Mouse (Mus musculus) left cerebral cortex, postnatal 4 days (tissue): ENCODE data around the gene 4930519P11Rik. TPM values are rescaled to one million over a fixed set of nuclear protein-coding genes. Genes with fewer than 3 reads are reported as not detected.
A peak's percentile ranks its signal among the peaks of the same experiment; 100 is the strongest.

Experiments used
- DNase-seq: peaks from one replicate; pipeline ENCODE4 v3.0.0-alpha.2; 2022
- intact Hi-C: fragments of 180-260 bp; cut with DNase I; formaldehyde crosslinking; loops from one replicate; pipeline ENCODE4 v1.15.1; 2025
- total RNA-seq, 2 experiments: library from RNA; stranded (reverse); gene quantifications; 2 replicates each; pipeline ENCODE4 v1.2.3; 2021

Gene 4930519P11Rik
- total RNA-seq, 2 experiments from 2014 or later: not detected

GRCm38 (mm10) chr2:154584931-154585601 lies 28.2 kb downstream of the 4930519P11Rik start:
- peak; percentile 72 for DNase-seq
- intact Hi-C loops: no loop called here

GRCm38 (mm10) chr2:154583906-154584872 lies 29.0 kb downstream of the 4930519P11Rik start:
- intact Hi-C loops: no loop called here
- peak; percentile 92 for DNase-seq

GRCm38 (mm10) chr2:154581421-154581820 lies 31.8 kb downstream of the 4930519P11Rik start:
- no peak for DNase-seq
- intact Hi-C loops: no loop called here

- intact Hi-C loops: no loop called here
- no peak for DNase-seq
Observed at GRCm38 (mm10) chr2:154580586-154580985, 32.7 kb downstream of the 4930519P11Rik start.

GRCm38 (mm10) chr2:154577744-154578067 lies 35.5 kb downstream of the 4930519P11Rik start:
- no peak for DNase-seq
- intact Hi-C loops: no loop called here

- intact Hi-C loops: no loop called here
- peak; percentile 36 for DNase-seq
Observed at GRCm38 (mm10) chr2:154576876-154577743, 36.1 kb downstream of the 4930519P11Rik start.

GRCm38 (mm10) chr2:154574271-154574670 lies 39.0 kb downstream of the 4930519P11Rik start:
- intact Hi-C loops: no loop called here

GRCm38 (mm10) chr2:154572996-154573395 lies 40.2 kb downstream of the 4930519P11Rik start:
- DNase-seq: peak; percentile 61
- intact Hi-C loops: no loop called here

More at GRCm38 (mm10) chr2:154574271-154574670, 39.0 kb downstream of the 4930519P11Rik start:
- peak; percentile 75 for DNase-seq

GRCm38 (mm10) chr2:154571976-154572375 lies 41.3 kb downstream of the 4930519P11Rik start:
- no peak for DNase-seq
- intact Hi-C loops: no loop called here

- DNase-seq: no peak
- intact Hi-C loops: no loop called here
Observed at GRCm38 (mm10) chr2:154571266-154571665, 42.0 kb downstream of the 4930519P11Rik start.

GRCm38 (mm10) chr2:154570666-154571065 lies 42.6 kb downstream of the 4930519P11Rik start:
- no peak for DNase-seq
- intact Hi-C loops: no loop called here

GRCm38 (mm10) chr2:154569836-154570286 lies 43.4 kb downstream of the 4930519P11Rik start, which contains the start of gene E2f1:
Gene E2f1, minus strand, starts transcription at chr2:154569892.
- DNase-seq: peak; percentile 98
- intact Hi-C loops: no loop called here

- intact Hi-C loops: no loop called here
- peak; percentile 64 for DNase-seq
Observed at GRCm38 (mm10) chr2:154569071-154569748, 44.0 kb downstream of the 4930519P11Rik start.

GRCm38 (mm10) chr2:154568329-154569070 lies 44.7 kb downstream of the 4930519P11Rik start:
- intact Hi-C loops: no loop called here
- peak; percentile 80 for DNase-seq

- intact Hi-C loops: no loop called here
Observed at GRCm38 (mm10) chr2:154567766-154568165, 45.5 kb downstream of the 4930519P11Rik start.

GRCm38 (mm10) chr2:154566641-154567040 lies 46.6 kb downstream of the 4930519P11Rik start:
- no peak for DNase-seq
- intact Hi-C loops: no loop called here

More at GRCm38 (mm10) chr2:154567766-154568165, 45.5 kb downstream of the 4930519P11Rik start:
- no peak for DNase-seq

- intact Hi-C loops: no loop called here
- DNase-seq: peak; percentile 78
Observed at GRCm38 (mm10) chr2:154565562-154565961, 47.7 kb downstream of the 4930519P11Rik start.

- DNase-seq: no peak
- intact Hi-C loops: no loop called here
Observed at GRCm38 (mm10) chr2:154563612-154564170, 49.5 kb downstream of the 4930519P11Rik start.
